In genomic region chr4:52726625-52727297, GRCm38 (mm10) we compare ENCODE assay signal across 9 mouse cellular contexts.
A peak's percentile ranks its signal among the peaks of the same experiment; 100 is the strongest.
DNase-seq lines count a peak whose midpoint lies in the region; ATAC-seq and TF ChIP-seq lines count a peak whose summit lies in the region.
"Had no signal": no experiment of that assay in that cellular context is flagged by ENCODE, and none has a peak within 500 bp of the region (broad histone marks: within the 10 kb centered on the region; RNA-seq: fewer than 3 reads in every experiment).

No protein-coding gene starts in this region.

- no peak overlapping the region for H3K4me3 ChIP-seq in E14TG2a.4 (replicated peaks; ENCODE audit: low read length)
- no peak overlapping the region for H3K4me3 ChIP-seq in lung, postnatal 0 days (ENCODE audit: low read depth, low read length)

- H3K27ac ChIP-seq in lung, postnatal 0 days (ENCODE audit: low read length) = no peak overlapping the region
- H3K27ac ChIP-seq: macrophage had no signal

- no peaks in the 10 kb centered on the region for H3K36me3 ChIP-seq in E14TG2a.4 (ENCODE audit: insufficient read depth, low read length)
- no peaks in the 10 kb centered on the region for H3K36me3 ChIP-seq in lung, postnatal 0 days (ENCODE audit: insufficient read depth, low read length)

- H3K9me3 ChIP-seq in E14TG2a.4 (ENCODE audit: low read length) = no peaks in the 10 kb centered on the region
- no peaks in the 10 kb centered on the region for H3K9me3 ChIP-seq in lung, postnatal 0 days (ENCODE audit: low read length)

- peak; percentile 100 for TF ChIP-seq CTCF in E14TG2a.4 (conservative IDR thresholded peaks at IDR 0.05; ENCODE audit: low read length)
- TF ChIP-seq CTCF in lung, postnatal 0 days (IDR thresholded peaks at IDR 0.05) = peak; percentile 97

- no peak for ATAC-seq in lung, postnatal 0 days
- ATAC-seq in monocyte, adult 5-6 weeks (replicated peaks; ENCODE audit: insufficient number of reproducible peaks, low FRiP score, low TSS enrichment, poor library complexity, severe bottlenecking) = no peak

- no peaks in the 10 kb centered on the region for H3K4me1 ChIP-seq in E14TG2a.4 (replicated peaks; ENCODE audit: low read depth, low read length)
- no peaks in the 10 kb centered on the region for H3K4me1 ChIP-seq in lung, postnatal 0 days (ENCODE audit: insufficient read depth, low read depth, low read length)

- peak; percentile 54 for DNase-seq in NIH3T3 (ENCODE audit: low read depth)
- DNase-seq in cerebellum, postnatal 14 days = peak; percentile 83 to 86
- DNase-seq in frontal cortex, postnatal 36 days (ENCODE audit: low spot score in 2 of 2) = peak; percentile 72 to 80
- DNase-seq in layer of hippocampus, adult 11-12 months (ENCODE audit: low spot score) = peak; percentile 83
- DNase-seq in lung, postnatal 0 days (ENCODE audit: low spot score) = peak; percentile 54
- peak; percentile 28 for DNase-seq in retina, postnatal 7 days (ENCODE audit: low read depth, low spot score)

- WGBS in lung, postnatal 0 days = 17% methylated on average over 14 of the region's 14 CpGs

- no peak for TF ChIP-seq EP300 in lung, postnatal 0 days (IDR thresholded peaks at IDR 0.05)

- H3K27me3 ChIP-seq in E14TG2a.4 (ENCODE audit: insufficient read depth, low read length) = peaks cover 2% of the 10 kb centered on the region; the same call in 1 of the 2 replicates
- no peaks in the 10 kb centered on the region for H3K27me3 ChIP-seq in lung, postnatal 0 days (replicated peaks; ENCODE audit: insufficient read depth, low read length)

- no peak overlapping the region for H3K9ac ChIP-seq in lung, postnatal 0 days (replicated peaks; ENCODE audit: low read depth)

- H3K4me2 ChIP-seq in lung, postnatal 0 days (replicated peaks; ENCODE audit: low read depth, low read length) = no peak overlapping the region

Comparison
In these comparisons a context has a peak if more than half of its experiments do, and no peak if none do; other contexts are left out.
1. DNase-seq: peak in every context shown above with its lines; median percentile 84 in cerebellum, postnatal 14 days; 83 in layer of hippocampus, adult 11-12 months; 76 in frontal cortex, postnatal 36 days; 54 in NIH3T3; 54 in lung, postnatal 0 days; 28 in retina, postnatal 7 days.